Mouse (Mus musculus): ENCODE data around the gene Hspb8. TPM values are rescaled to one million over a fixed set of nuclear protein-coding genes. Genes with fewer than 3 reads are reported as not detected.
"Not testable (repeated sequence)": the region's sequence is repeated elsewhere in the genome, so short reads cannot be mapped to it uniquely, and the experiment has no call there.

Gene Hspb8
- polyA plus RNA-seq, 1 experiment from 2014 or later = 8.1 TPM

- no peak overlapping the region for H3K27ac ChIP-seq (ENCODE audit: low read depth)
- H3K4me1 ChIP-seq (ENCODE audit: insufficient read depth) = no peaks in the 10 kb centered on the region
- H3K36me3 ChIP-seq (ENCODE audit: insufficient read depth) = no peaks in the 10 kb centered on the region
- no peaks in the 10 kb centered on the region for H3K27me3 ChIP-seq (ENCODE audit: insufficient read depth, low read length)
- TF ChIP-seq CTCF (IDR thresholded peaks at IDR 0.05; ENCODE audit: low read depth) = no peak
- no peak overlapping the region for H3K9ac ChIP-seq
- no peak for DNase-seq
- H3K4me3 ChIP-seq (ENCODE audit: low read depth, low read length) = no peak overlapping the region
- ATAC-seq (ENCODE audit: insufficient read depth) = no peak
- WGBS = 70% methylated on average over 4 of the region's 4 CpGs
- no peak overlapping the region for H3K4me2 ChIP-seq
- no peaks in the 10 kb centered on the region for H3K9me3 ChIP-seq (ENCODE audit: low read depth, low read length)
Observed at GRCm38 (mm10) chr5:116389321-116389720, 33.3 kb downstream of the Hspb8 start.

DNA sequence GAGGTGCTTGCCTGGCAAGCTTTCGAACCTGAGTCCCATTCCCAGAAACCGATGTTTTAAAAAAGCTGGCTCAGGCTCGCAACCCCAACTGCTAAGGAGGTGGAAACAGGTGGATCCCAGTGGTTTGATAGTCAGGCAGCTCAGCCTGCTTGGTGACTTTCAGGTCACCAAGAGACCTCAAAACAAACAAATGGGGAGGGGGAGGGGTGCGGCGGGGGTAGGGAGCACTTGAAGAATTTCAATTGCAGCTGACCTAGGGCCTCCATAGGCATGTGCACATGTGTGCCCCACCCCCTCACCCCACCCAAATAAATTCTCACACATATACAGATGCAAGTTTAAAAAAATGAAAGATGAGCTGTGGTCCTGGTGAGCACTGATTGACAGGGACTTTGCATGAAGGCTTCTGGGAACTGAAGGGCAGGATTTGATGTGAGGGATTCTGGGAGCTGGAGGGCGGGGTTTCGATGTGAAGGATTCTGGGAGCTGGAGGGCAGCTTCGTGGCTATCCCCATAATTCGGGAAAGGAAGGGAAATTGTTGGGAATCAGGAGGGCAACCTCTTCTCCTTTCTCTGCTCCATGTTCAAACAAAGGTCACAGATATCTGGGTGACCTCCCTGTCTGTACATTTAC lies 35.2 kb downstream of the Hspb8 start:
- no peak for DNase-seq
- 61% methylated on average over 9 of the region's 9 CpGs for WGBS
- H3K4me3 ChIP-seq (ENCODE audit: low read depth, low read length) = no peak overlapping the region

GRCm38 (mm10) chr5:116386020-116386419 lies 36.6 kb downstream of the Hspb8 start:
- ATAC-seq (ENCODE audit: insufficient read depth) = no peak
- H3K4me2 ChIP-seq = no peak overlapping the region
- H3K36me3 ChIP-seq (ENCODE audit: insufficient read depth) = no peaks in the 10 kb centered on the region
- no peaks in the 10 kb centered on the region for H3K4me1 ChIP-seq (ENCODE audit: insufficient read depth)
- H3K9me3 ChIP-seq (ENCODE audit: low read depth, low read length) = no peaks in the 10 kb centered on the region
- WGBS = 39% methylated on average over 11 of the region's 11 CpGs
- no peak overlapping the region for H3K27ac ChIP-seq (ENCODE audit: low read depth)
- no peaks in the 10 kb centered on the region for H3K27me3 ChIP-seq (ENCODE audit: insufficient read depth, low read length)
- peak; percentile 80 for DNase-seq
- TF ChIP-seq CTCF (IDR thresholded peaks at IDR 0.05; ENCODE audit: low read depth) = peak; percentile 77
- no peak overlapping the region for H3K9ac ChIP-seq
- H3K4me3 ChIP-seq (ENCODE audit: low read depth, low read length) = no peak overlapping the region

More for the DNA sequence above, 35.2 kb downstream of the Hspb8 start:
- Histone ChIP-seq H3K27me3 (ENCODE audit: insufficient read depth, low read length) (no peaks in the 10 kb centered on the region), H3K9ac (no peak overlapping the region), H3K9me3 (ENCODE audit: low read depth, low read length) (no peaks in the 10 kb centered on the region), H3K27ac (ENCODE audit: low read depth) (no peak overlapping the region), H3K4me1 (ENCODE audit: insufficient read depth) (no peaks in the 10 kb centered on the region), H3K36me3 (ENCODE audit: insufficient read depth) (no peaks in the 10 kb centered on the region), H3K4me2 (no peak overlapping the region)
- ATAC-seq (ENCODE audit: insufficient read depth) = no peak
- no peak for TF ChIP-seq CTCF (IDR thresholded peaks at IDR 0.05; ENCODE audit: low read depth)

DNA sequence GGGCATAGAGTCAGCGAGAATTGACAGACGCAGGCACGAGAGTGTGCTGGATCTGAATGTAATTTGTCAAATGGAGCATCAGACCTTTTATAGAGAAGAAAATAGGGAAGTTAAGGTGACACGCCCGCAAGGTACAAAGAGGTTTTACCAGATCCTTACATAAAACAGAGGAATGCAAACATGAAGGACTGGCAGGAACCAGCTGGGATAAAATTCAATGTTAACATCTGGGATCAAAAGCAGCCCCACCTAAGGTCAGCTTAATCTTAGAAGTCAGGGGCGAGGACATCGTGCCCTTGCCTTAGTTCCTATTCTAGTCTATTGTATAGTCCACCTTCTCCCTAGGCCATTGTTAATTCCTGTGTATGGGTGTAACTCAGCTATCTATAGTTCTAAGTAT lies 40.0 kb downstream of the Hspb8 start:
- not testable (repeated sequence) for H3K9me3 ChIP-seq (ENCODE audit: low read depth, low read length); ATAC-seq (ENCODE audit: insufficient read depth); H3K4me3 ChIP-seq (ENCODE audit: low read depth, low read length); H3K27me3 ChIP-seq (ENCODE audit: insufficient read depth, low read length); H3K4me2 ChIP-seq; DNase-seq; H3K4me1 ChIP-seq (ENCODE audit: insufficient read depth); H3K36me3 ChIP-seq (ENCODE audit: insufficient read depth); H3K27ac ChIP-seq (ENCODE audit: low read depth); H3K9ac ChIP-seq
- 85% methylated on average over 7 of the region's 7 CpGs for WGBS

GRCm38 (mm10) chr5:116381726-116382125 lies 40.9 kb downstream of the Hspb8 start:
- H3K36me3 ChIP-seq (ENCODE audit: insufficient read depth) = no peaks in the 10 kb centered on the region
- DNase-seq (no peak), ATAC-seq (ENCODE audit: insufficient read depth) (no peak)
- no peaks in the 10 kb centered on the region for H3K9me3 ChIP-seq (ENCODE audit: low read depth, low read length)
- no peak overlapping the region for H3K4me2 ChIP-seq
- no peak overlapping the region for H3K4me3 ChIP-seq (ENCODE audit: low read depth, low read length)
- no peak overlapping the region for H3K9ac ChIP-seq
- no peaks in the 10 kb centered on the region for H3K27me3 ChIP-seq (ENCODE audit: insufficient read depth, low read length)
- no peaks in the 10 kb centered on the region for H3K4me1 ChIP-seq (ENCODE audit: insufficient read depth)
- 73% methylated on average over 6 of the region's 6 CpGs for WGBS
- no peak for TF ChIP-seq CTCF (IDR thresholded peaks at IDR 0.05; ENCODE audit: low read depth)
- no peak overlapping the region for H3K27ac ChIP-seq (ENCODE audit: low read depth)

GRCm38 (mm10) chr5:116381217-116381616 lies 41.4 kb downstream of the Hspb8 start:
- no peak overlapping the region for H3K9ac ChIP-seq
- no peaks in the 10 kb centered on the region for H3K36me3 ChIP-seq (ENCODE audit: insufficient read depth)
- ATAC-seq (ENCODE audit: insufficient read depth) = no peak

DNA sequence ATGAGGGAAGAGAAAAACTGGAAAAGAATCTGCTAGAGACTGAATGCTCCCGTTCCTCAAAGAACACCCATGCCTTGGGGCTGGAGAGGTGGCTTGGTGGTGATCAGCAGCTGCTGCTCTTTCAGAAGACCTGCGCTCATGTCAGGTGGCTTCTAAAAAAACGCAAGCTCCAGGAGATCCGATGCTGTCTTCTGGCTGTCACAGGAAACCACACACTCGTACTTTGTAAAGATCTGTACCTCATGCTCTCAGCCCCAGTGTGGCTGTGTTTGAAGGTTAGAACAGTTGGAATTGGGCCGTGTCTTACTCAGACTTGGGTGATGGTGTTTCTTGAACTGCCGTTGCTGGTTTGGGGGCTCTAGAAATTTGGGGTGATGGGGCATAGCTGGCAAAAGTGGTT lies 42.3 kb downstream of the Hspb8 start:
- no peak overlapping the region for H3K9ac ChIP-seq
- no peak overlapping the region for H3K27ac ChIP-seq (ENCODE audit: low read depth)
- no peak overlapping the region for H3K4me2 ChIP-seq
- H3K36me3 ChIP-seq (ENCODE audit: insufficient read depth) = no peaks in the 10 kb centered on the region
- no peaks in the 10 kb centered on the region for H3K4me1 ChIP-seq (ENCODE audit: insufficient read depth)
- ATAC-seq (ENCODE audit: insufficient read depth) = no peak
- H3K9me3 ChIP-seq (ENCODE audit: low read depth, low read length) = no peaks in the 10 kb centered on the region
- 80% methylated on average over 7 of the region's 7 CpGs for WGBS
- no peak for DNase-seq
- no peak for TF ChIP-seq CTCF (IDR thresholded peaks at IDR 0.05; ENCODE audit: low read depth)
- H3K27me3 ChIP-seq (ENCODE audit: insufficient read depth, low read length) = no peaks in the 10 kb centered on the region
- H3K4me3 ChIP-seq (ENCODE audit: low read depth, low read length) = no peak overlapping the region

More at GRCm38 (mm10) chr5:116381217-116381616, 41.4 kb downstream of the Hspb8 start:
- Histone ChIP-seq H3K4me1 (ENCODE audit: insufficient read depth) (no peaks in the 10 kb centered on the region), H3K9me3 (ENCODE audit: low read depth, low read length) (no peaks in the 10 kb centered on the region), H3K27ac (ENCODE audit: low read depth) (no peak overlapping the region), H3K4me2 (no peak overlapping the region), H3K27me3 (ENCODE audit: insufficient read depth, low read length) (no peaks in the 10 kb centered on the region), H3K4me3 (ENCODE audit: low read depth, low read length) (no peak overlapping the region)
- TF ChIP-seq CTCF (IDR thresholded peaks at IDR 0.05; ENCODE audit: low read depth) = no peak
- no peak for DNase-seq
- WGBS = 76% methylated on average over 15 of the region's 15 CpGs
